ENCODE assay signal across 10 mouse cellular contexts in genomic region chr7:27306161-27307160, GRCm38 (mm10). TPM values are rescaled to one million over a fixed set of nuclear protein-coding genes. Genes with fewer than 3 reads are reported as not detected.
DNase-seq lines count a peak whose midpoint lies in the region; ATAC-seq lines count a peak whose summit lies in the region.
"Had no signal": no experiment of that assay in that cellular context is flagged by ENCODE, and none has a peak within 500 bp of the region (broad histone marks: within the 10 kb centered on the region; RNA-seq: fewer than 3 reads in every experiment).

No protein-coding gene starts in this region.

- 77% methylated on average over 24 of the region's 24 CpGs for WGBS in kidney, embryonic 16.5 days
- WGBS in limb, embryonic 11.5 days = 75% methylated on average over 24 of the region's 24 CpGs

- H3K27ac ChIP-seq in kidney, embryonic 16.5 days (ENCODE audit: low read length) = no peak overlapping the region
- H3K27ac ChIP-seq in limb, embryonic 11.5 days (replicated peaks; ENCODE audit: low read depth, low read length) = no peak overlapping the region
- H3K27ac ChIP-seq: liver, embryonic 15.5 days had no signal

- H3K36me3 ChIP-seq in kidney, embryonic 16.5 days (ENCODE audit: insufficient read depth, low read length) = no peaks in the 10 kb centered on the region
- H3K36me3 ChIP-seq in limb, embryonic 11.5 days (ENCODE audit: control insufficient read depth, insufficient read depth, low read length) = no peaks in the 10 kb centered on the region
- H3K36me3 ChIP-seq: liver, embryonic 15.5 days had no signal

- H3K9me3 ChIP-seq in kidney, embryonic 16.5 days (ENCODE audit: low read length) = no peaks in the 10 kb centered on the region
- no peaks in the 10 kb centered on the region for H3K9me3 ChIP-seq in limb, embryonic 11.5 days (ENCODE audit: control insufficient read depth, low read length)
- H3K9me3 ChIP-seq: liver, embryonic 15.5 days had no signal

- ATAC-seq in kidney, embryonic 16.5 days (ENCODE audit: low FRiP score, low TSS enrichment) = no peak
- ATAC-seq in limb, embryonic 11.5 days (ENCODE audit: insufficient number of reproducible peaks, low FRiP score, low TSS enrichment, low read depth) = no peak
- ATAC-seq in granulocyte monocyte progenitor cell, adult 5-6 weeks (replicated peaks; ENCODE audit: poor library complexity, severe bottlenecking) = no peak; the same call in 1 of the 2 replicates

- H3K4me2 ChIP-seq in kidney, embryonic 16.5 days (replicated peaks; ENCODE audit: low read depth, low read length) = no peak overlapping the region
- H3K4me2 ChIP-seq in limb, embryonic 11.5 days (ENCODE audit: low read depth, severe bottlenecking) = no peak overlapping the region
- H3K4me2 ChIP-seq: liver, embryonic 15.5 days had no signal

- H3K9ac ChIP-seq in kidney, embryonic 16.5 days (replicated peaks; ENCODE audit: low read length) = no peak overlapping the region
- no peak overlapping the region for H3K9ac ChIP-seq in limb, embryonic 11.5 days (ENCODE audit: low read length)
- H3K9ac ChIP-seq: liver, embryonic 15.5 days had no signal

- peaks cover 15% of the 10 kb centered on the region; the same call in 1 of the 2 replicates for H3K4me1 ChIP-seq in kidney, embryonic 16.5 days (ENCODE audit: insufficient read depth, low read length)
- 0 out of 2 replicates have a peak, but pooled peaks cover 2% of the 10 kb centered on the region for H3K4me1 ChIP-seq in limb, embryonic 11.5 days (ENCODE audit: control insufficient read depth, insufficient read depth, low read length)

- H3K4me3 ChIP-seq in kidney, embryonic 16.5 days (ENCODE audit: low read length) = no peak overlapping the region
- H3K4me3 ChIP-seq in limb, embryonic 11.5 days (ENCODE audit: low read depth, low read length) = no peak overlapping the region
- H3K4me3 ChIP-seq: liver, embryonic 15.5 days had no signal

- peak; percentile 70 for DNase-seq in adrenal gland, postnatal 14 days
- DNase-seq in adrenal gland, adult 18-20 months (ENCODE audit: low spot score in 2 of 2) = no peak
- peak; percentile 74 for DNase-seq in kidney, postnatal 10 days
- DNase-seq in ES-CJ7 (ENCODE audit: low read depth, low spot score) = peak; percentile 89
- peak; percentile 59 for DNase-seq in limb, embryonic 11.5 days (ENCODE audit: low spot score)
- no peak for DNase-seq in frontal cortex, postnatal 10 days (ENCODE audit: low spot score in 2 of 2)

- no peaks in the 10 kb centered on the region; the same call in 1 of the 2 replicates for H3K27me3 ChIP-seq in kidney, embryonic 16.5 days (ENCODE audit: insufficient read depth, low read length)
- H3K27me3 ChIP-seq in limb, embryonic 11.5 days (ENCODE audit: control insufficient read depth, insufficient read depth, low read length) = peaks cover 10% of the 10 kb centered on the region

RNA-seq across cellular contexts. Expression of gene Ltbp4, which starts 31.0 kb away (rescaled TPM):
- 122 and 126 TPM in 2 replicates for total RNA-seq in adrenal gland, postnatal 14 days (2021)
- 10 to 100 TPM; 88.5 to 90.6 TPM for total RNA-seq in adrenal gland, adult 18-20 months (2021)
- 45.9 and 55.8 TPM in 2 replicates for polyA plus RNA-seq in kidney, embryonic 16.5 days (2015; fragmentation: Nextera tagmentation; extraction: Ambion mirVana)
- polyA plus RNA-seq in limb, embryonic 11.5 days (2014; fragmentation: Nextera tagmentation; extraction: Ambion mirVana) = 10.8 and 14.0 TPM in 2 replicates
- not detected in 2 replicates for total RNA-seq in granulocyte monocyte progenitor cell, adult 5-6 weeks (2014; fragmentation: Nextera tagmentation)
- total RNA-seq in granulocyte monocyte progenitor cell, adult 5-6 weeks (2017) = not detected in 2 replicates

RNA-seq across cellular contexts. Expression of gene Numbl, which starts 48.2 kb away (rescaled TPM):
- total RNA-seq in adrenal gland, postnatal 14 days (2021) = 8.7 and 11.9 TPM in 2 replicates
- 1 to 10 TPM; 6.8 to 7.7 TPM for total RNA-seq in adrenal gland, adult 18-20 months (2021)
- polyA plus RNA-seq in kidney, embryonic 16.5 days (2015; fragmentation: Nextera tagmentation; extraction: Ambion mirVana) = 13.5 and 16.4 TPM in 2 replicates
- 7.3 and 9.0 TPM in 2 replicates for polyA plus RNA-seq in limb, embryonic 11.5 days (2014; fragmentation: Nextera tagmentation; extraction: Ambion mirVana)
- total RNA-seq in granulocyte monocyte progenitor cell, adult 5-6 weeks (2014; fragmentation: Nextera tagmentation) = 1.2 and 1.3 TPM in 2 replicates
- 0.69 and 1.1 TPM in 2 replicates for total RNA-seq in granulocyte monocyte progenitor cell, adult 5-6 weeks (2017)

RNA-seq across cellular contexts. Expression of gene Shkbp1, which starts 49.4 kb away (rescaled TPM):
- total RNA-seq in adrenal gland, postnatal 14 days (2021) = 16.1 and 26.1 TPM in 2 replicates
- 10 to 100 TPM; 18.3 to 19.4 TPM for total RNA-seq in adrenal gland, adult 18-20 months (2021)
- polyA plus RNA-seq in kidney, embryonic 16.5 days (2015; fragmentation: Nextera tagmentation; extraction: Ambion mirVana) = 51.4 and 56.9 TPM in 2 replicates
- 46.5 and 50.9 TPM in 2 replicates for polyA plus RNA-seq in limb, embryonic 11.5 days (2014; fragmentation: Nextera tagmentation; extraction: Ambion mirVana)
- 23.6 and 31.1 TPM in 2 replicates for total RNA-seq in granulocyte monocyte progenitor cell, adult 5-6 weeks (2014; fragmentation: Nextera tagmentation)
- 13.9 and 18.8 TPM in 2 replicates for total RNA-seq in granulocyte monocyte progenitor cell, adult 5-6 weeks (2017)

RNA-seq across cellular contexts. Expression of gene Gm20479, which starts 50.8 kb away (rescaled TPM):
- total RNA-seq in adrenal gland, postnatal 14 days (2021) = 1.8 TPM in 2 replicates
- total RNA-seq in adrenal gland, adult 18-20 months (2021) = 1 to 10 TPM in 1 of 2 experiments, not detected in 1; 1.7 TPM
- 0.64 and 0.80 TPM in 2 replicates for polyA plus RNA-seq in kidney, embryonic 16.5 days (2015; fragmentation: Nextera tagmentation; extraction: Ambion mirVana)
- polyA plus RNA-seq in limb, embryonic 11.5 days (2014; fragmentation: Nextera tagmentation; extraction: Ambion mirVana) = 0.52 TPM in 1 of 2 replicates, not detected in the other
- not detected in 2 replicates for total RNA-seq in granulocyte monocyte progenitor cell, adult 5-6 weeks (2014; fragmentation: Nextera tagmentation)
- 1.5 TPM in 1 of 2 replicates, not detected in the other for total RNA-seq in granulocyte monocyte progenitor cell, adult 5-6 weeks (2017)
- polyA plus RNA-seq: C2C12 had no signal

Comparison
In these comparisons a context has a peak if more than half of its experiments do, and no peak if none do; other contexts are left out.
1. DNase-seq: peak in adrenal gland, postnatal 14 days (single experiment), kidney, postnatal 10 days (single experiment), ES-CJ7 (single experiment) and limb, embryonic 11.5 days (single experiment); none in adrenal gland, adult 18-20 months (0 of 2) and frontal cortex, postnatal 10 days (0 of 2).
2. RNA of gene Ltbp4, which starts 31.0 kb away (total RNA-seq): 122 to 126 TPM in adrenal gland, postnatal 14 days and 88.5 to 90.6 TPM in adrenal gland, adult 18-20 months; not detected in granulocyte monocyte progenitor cell, adult 5-6 weeks; every median in the first group is over 10 times any median in the second.